Mouse (Mus musculus) forebrain, embryonic 13.5 days (tissue): ENCODE data around the gene Olfr1116. TPM values are rescaled to one million over a fixed set of nuclear protein-coding genes. Genes with fewer than 3 reads are reported as not detected.
"Not testable (repeated sequence)": the region's sequence is repeated elsewhere in the genome, so short reads cannot be mapped to it uniquely, and the experiment has no call there.

Experiments
- ATAC-seq: fragments of 200-750 bp; cut with Nextera tagmentation; 2 replicates; pipeline ENCODE4 v1.8.0; 2017
- H3K27ac ChIP-seq: fragments of 300-500 bp; sonication (generic); 2 replicates; pipeline ENCODE4 v1.5.1; 2015; ENCODE audit warnings: inconsistent platforms, mild to moderate bottlenecking, moderate library complexity
- H3K27me3 ChIP-seq: fragments of 300-500 bp; sonication (generic); 2 replicates; pipeline ENCODE4 v1.6.1; 2015; ENCODE audit warnings: mild to moderate bottlenecking, inconsistent platforms
- H3K36me3 ChIP-seq: fragments of 300-500 bp; sonication (generic); 2 replicates; pipeline ENCODE4 v1.6.1; 2015; ENCODE audit warnings: mild to moderate bottlenecking, inconsistent platforms; ENCODE audit not compliant: poor library complexity, severe bottlenecking
- H3K4me1 ChIP-seq: fragments of 300-500 bp; sonication (generic); 2 replicates; pipeline ENCODE4 v1.6.1; 2015; ENCODE audit warnings: inconsistent platforms
- H3K4me2 ChIP-seq: fragments of 300-500 bp; sonication (generic); 2 replicates; pipeline ENCODE4 v1.6.1; 2015; ENCODE audit warnings: inconsistent platforms, mild to moderate bottlenecking, moderate library complexity
- H3K4me3 ChIP-seq: fragments of 300-500 bp; sonication (generic); 2 replicates; pipeline ENCODE4 v1.5.1; 2015; ENCODE audit warnings: mild to moderate bottlenecking, inconsistent platforms
- H3K9ac ChIP-seq: fragments of 300-500 bp; sonication (generic); 2 replicates; pipeline ENCODE4 v1.6.1; 2015; ENCODE audit warnings: mild to moderate bottlenecking, inconsistent platforms
- H3K9me3 ChIP-seq: fragments of 300-500 bp; sonication (generic); replicated peaks from 2 replicates; pipeline ENCODE4 v1.6.1; 2016; ENCODE audit warnings: inconsistent platforms
- WGBS: fragments of 180-500 bp; shearing (Covaris S2); methylation state at CpG from one replicate; pipeline ENCODE4 v1.1.7; 2015; 5-methylcytosine and 5-hydroxymethylcytosine counted together
- microRNA-seq: library from miRNA; unstranded; fragments of <30 nt; microRNA quantifications from one replicate; pipeline ENCODE4, GENCODE M21; 2016
- polyA plus RNA-seq: library from polyadenylated mRNA; unstranded; fragments of >200 nt; fragmentation: Nextera tagmentation; extraction: Ambion mirVana; gene quantifications from 2 replicates; pipeline ENCODE4 v1.2.1, GENCODE M21; 2015

Gene Olfr1116
- polyA plus RNA-seq = not detected in 2 replicates

- WGBS = 78% methylated on average over 1 of the region's 1 CpGs
- Histone ChIP-seq H3K36me3 (no peaks in the 10 kb centered on the region), H3K27me3 (no peaks in the 10 kb centered on the region), H3K27ac (no peak within 1 kb of the TSS), H3K9ac (no peak within 1 kb of the TSS), H3K4me1 (no peaks in the 10 kb centered on the region), H3K4me2 (no peak within 1 kb of the TSS), H3K4me3 (no peak within 1 kb of the TSS), H3K9me3 (no peaks in the 10 kb centered on the region)
- ATAC-seq = no peak
These were observed at the start of gene Olfr1116 for GRCm38 (mm10) chr2:87267234-87267633. Olfr1116 (plus strand) TSS chr2:87267534.

GRCm38 (mm10) chr2:87247713-87248112 is 19.6 kb upstream of the Olfr1116 start, which contains the start of gene Olfr1115:
Olfr1115 (plus strand) TSS chr2:87248013.
- no peaks in the 10 kb centered on the region for H3K4me1 ChIP-seq
- ATAC-seq = no peak
- no peak within 1 kb of the TSS for H3K27ac ChIP-seq
- WGBS = 82% methylated on average over 2 of the region's 2 CpGs
- H3K4me3 ChIP-seq = no peak within 1 kb of the TSS
- H3K36me3 ChIP-seq = no peaks in the 10 kb centered on the region
- H3K9me3 ChIP-seq = no peaks in the 10 kb centered on the region
- H3K4me2 ChIP-seq = no peak within 1 kb of the TSS
- no peaks in the 10 kb centered on the region for H3K27me3 ChIP-seq
- no peak within 1 kb of the TSS for H3K9ac ChIP-seq

GRCm38 (mm10) chr2:87293977-87294376 is 26.6 kb downstream of the Olfr1116 start:
- H3K4me2 ChIP-seq, H3K27me3 ChIP-seq, H3K4me1 ChIP-seq, H3K9ac ChIP-seq, H3K9me3 ChIP-seq, H3K36me3 ChIP-seq, ATAC-seq, H3K4me3 ChIP-seq, H3K27ac ChIP-seq: not testable (repeated sequence)

- no peaks in the 10 kb centered on the region for H3K27me3 ChIP-seq
- H3K9me3 ChIP-seq = no peaks in the 10 kb centered on the region
- H3K4me3 ChIP-seq = no peak within 1 kb of the TSS
- no peak for ATAC-seq
- H3K4me1 ChIP-seq = no peaks in the 10 kb centered on the region
- no peak within 1 kb of the TSS for H3K27ac ChIP-seq
- no peak within 1 kb of the TSS for H3K9ac ChIP-seq
- no peaks in the 10 kb centered on the region for H3K36me3 ChIP-seq
- no peak within 1 kb of the TSS for H3K4me2 ChIP-seq
- WGBS = 67% methylated on average over 1 of the region's 1 CpGs
These were observed 39.9 kb downstream of the Olfr1116 start, which contains the start of gene Olfr1118 for GRCm38 (mm10) chr2:87307281-87307680. Olfr1118 (plus strand) TSS chr2:87307581.

Small RNAs within 50 kb of the gene (microRNA-seq; reads per million reads assigned to microRNA genes)
- gene Gm27438 = not detected

Other genes starting within 250 kb of the Olfr1116 start
- gene Olfr1104, start 240.5 kb upstream of the Olfr1116 start, polyA plus RNA-seq = not detected in 2 replicates
- not detected in 2 replicates for gene Olfr1105, start 231.0 kb upstream of the Olfr1116 start, polyA plus RNA-seq
- not detected in 2 replicates for gene Olfr1106, start 215.3 kb upstream of the Olfr1116 start, polyA plus RNA-seq
- gene Olfr1107, start 191.7 kb upstream of the Olfr1116 start, polyA plus RNA-seq = not detected in 2 replicates
- not detected in 2 replicates for gene Olfr1109, start 171.5 kb upstream of the Olfr1116 start, polyA plus RNA-seq
- gene Olfr259, start 153.0 kb upstream of the Olfr1116 start, polyA plus RNA-seq = not detected in 2 replicates
- gene Olfr1110, start 127.2 kb upstream of the Olfr1116 start, polyA plus RNA-seq = not detected in 2 replicates
- not detected in 2 replicates for gene Olfr1111, start 114.9 kb upstream of the Olfr1116 start, polyA plus RNA-seq
- gene Olfr1112, start 79.7 kb upstream of the Olfr1116 start, polyA plus RNA-seq = not detected in 2 replicates
- gene Olfr1113, start 58.6 kb upstream of the Olfr1116 start, polyA plus RNA-seq = not detected in 2 replicates
- not detected in 2 replicates for gene Olfr1115, start 19.5 kb upstream of the Olfr1116 start, polyA plus RNA-seq
- gene Olfr1118, start 40.0 kb downstream of the Olfr1116 start, polyA plus RNA-seq = not detected in 2 replicates
- gene Olfr1120, start 87.3 kb downstream of the Olfr1116 start, polyA plus RNA-seq = not detected in 2 replicates
- not detected in 2 replicates for gene Olfr1121, start 102.4 kb downstream of the Olfr1116 start, polyA plus RNA-seq
- not detected in 2 replicates for gene Olfr1122, start 118.3 kb downstream of the Olfr1116 start, polyA plus RNA-seq
- not detected in 2 replicates for gene Olfr1123, start 149.1 kb downstream of the Olfr1116 start, polyA plus RNA-seq
- 0.13 and 0.14 TPM in 2 replicates for gene Olfr1124, start 162.7 kb downstream of the Olfr1116 start, polyA plus RNA-seq
- gene Olfr1126, start 186.4 kb downstream of the Olfr1116 start, polyA plus RNA-seq = not detected in 2 replicates
- not detected in 2 replicates for gene Pramel7, start 229.6 kb downstream of the Olfr1116 start, polyA plus RNA-seq
- not detected in 2 replicates for gene Pramel6, start 239.0 kb downstream of the Olfr1116 start, polyA plus RNA-seq